Mouse (Mus musculus): ENCODE data around the gene Gyg.
A peak's percentile ranks its signal among the peaks of the same experiment; 100 is the strongest.

The Gyg gene

DNA sequence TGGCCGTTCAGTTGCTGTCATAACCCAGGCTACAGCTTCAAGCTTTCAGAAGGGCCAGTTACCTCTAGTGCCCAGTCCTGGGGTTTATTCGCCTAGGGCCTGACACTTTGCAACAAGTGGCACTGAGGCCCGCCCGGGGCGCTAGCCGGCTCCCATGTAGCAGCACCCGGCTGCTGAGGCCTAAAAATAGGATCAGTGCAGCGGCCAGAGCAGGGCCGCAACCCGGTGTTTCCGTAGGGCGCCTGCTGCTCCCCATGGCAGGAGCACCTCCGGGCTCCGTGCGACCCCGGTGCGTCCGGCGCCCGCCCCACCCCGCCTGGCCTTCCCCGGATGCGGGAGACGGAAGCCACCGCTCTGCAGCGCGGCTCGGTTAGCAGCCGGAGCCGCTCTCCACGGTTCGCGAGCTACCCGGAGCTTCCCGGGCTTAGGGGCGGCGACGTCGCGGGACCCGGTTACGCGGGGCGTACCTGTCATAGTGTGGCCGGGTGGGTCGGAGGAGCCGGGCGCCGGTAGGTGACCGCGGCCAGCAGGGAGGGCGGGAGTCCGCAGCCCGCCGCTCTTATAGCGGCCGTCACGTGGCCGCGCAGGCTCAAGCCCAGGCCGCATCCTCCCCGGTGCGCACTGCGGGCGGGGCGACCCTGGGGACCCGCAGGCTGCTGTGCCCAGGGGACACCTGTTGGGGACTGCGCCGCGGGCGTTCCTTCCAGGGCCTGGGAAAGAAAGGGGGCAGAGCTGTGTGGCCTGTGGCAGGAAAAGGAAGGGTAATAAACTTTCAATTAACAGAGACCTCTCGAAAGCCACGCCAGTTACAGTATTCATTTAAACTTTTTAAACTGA, at the start of gene Gyg:
Gyg (minus strand) TSS at position 787 of the 837 bp plus-strand sequence.
- DNase-seq (ENCODE audit: low read depth, low spot score): no peak

DNA sequence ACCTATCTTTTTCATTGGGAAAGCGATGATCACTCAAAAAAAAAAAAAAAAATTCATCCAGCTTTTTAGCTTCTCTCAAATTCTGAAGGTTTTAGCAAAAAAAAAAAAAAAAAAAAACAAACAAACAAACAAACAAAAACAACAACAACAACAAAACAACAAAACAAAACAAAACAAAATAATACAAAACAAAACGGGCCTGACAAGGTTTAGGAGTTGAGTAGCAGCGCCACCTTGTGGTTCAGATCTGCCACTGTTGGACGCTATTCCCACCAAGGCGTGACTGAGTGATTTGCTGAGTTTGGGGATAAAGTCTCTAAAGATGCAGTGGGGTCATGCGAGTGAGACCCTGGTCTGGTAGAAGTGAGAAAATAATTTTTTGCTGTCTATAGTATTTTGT, 43.8 kb upstream of the Gyg start:
- DNase-seq (ENCODE audit: low read depth, low spot score): peak; percentile 57

DNA sequence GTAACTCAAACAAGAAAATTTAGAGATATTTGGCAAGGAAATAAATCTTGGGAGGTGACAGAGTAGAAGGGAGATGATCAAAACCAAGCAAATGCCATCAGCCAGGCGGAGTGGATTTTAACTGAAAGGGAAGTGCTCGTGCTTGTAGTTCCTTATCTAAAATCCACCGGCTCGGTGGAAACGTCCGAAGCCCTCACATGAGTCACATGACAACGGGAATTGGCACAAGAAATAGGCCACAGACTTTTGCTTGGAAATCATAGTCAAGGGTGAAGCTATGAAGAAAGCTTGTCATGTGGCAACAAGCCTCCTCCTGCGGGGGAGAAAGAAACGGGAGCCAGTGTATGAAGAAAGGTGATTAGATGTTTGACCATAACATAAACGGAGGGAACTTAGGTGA, 42.8 kb upstream of the Gyg start:
- no peak for DNase-seq (ENCODE audit: low read depth, low spot score)

DNA sequence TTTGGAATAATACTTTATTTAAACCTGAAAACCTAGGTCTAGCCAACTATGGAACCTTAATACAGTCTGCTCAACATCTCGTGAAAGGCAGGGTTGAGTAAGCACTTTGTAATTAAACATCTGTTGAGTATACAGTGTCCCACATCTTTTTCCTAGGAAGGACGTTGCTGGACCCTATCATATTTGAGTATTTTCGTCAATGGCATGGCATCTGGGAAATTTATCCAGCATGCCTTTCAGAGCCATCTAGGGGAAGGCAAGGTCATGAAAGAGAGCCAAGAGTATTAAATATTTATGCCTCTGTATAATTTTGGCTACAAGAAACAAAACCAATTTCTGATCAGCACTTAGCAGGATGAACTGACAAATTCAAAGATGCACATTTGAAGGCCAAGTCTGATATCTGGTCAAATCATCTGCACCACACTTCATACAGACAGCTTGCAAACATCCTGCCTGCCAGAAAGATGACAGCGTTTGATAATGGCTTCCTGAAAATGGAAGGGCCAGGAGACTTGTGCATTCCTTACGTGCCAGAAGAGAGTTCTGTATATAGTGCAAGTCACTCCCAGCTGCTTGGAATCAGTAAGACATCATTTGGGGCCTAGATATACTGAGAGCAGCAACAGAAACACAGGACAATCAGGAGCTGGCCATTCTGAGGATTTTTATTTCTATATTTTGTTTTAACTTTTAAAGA, 34.0 kb upstream of the Gyg start:
- no peak for DNase-seq (ENCODE audit: low read depth, low spot score)

DNA sequence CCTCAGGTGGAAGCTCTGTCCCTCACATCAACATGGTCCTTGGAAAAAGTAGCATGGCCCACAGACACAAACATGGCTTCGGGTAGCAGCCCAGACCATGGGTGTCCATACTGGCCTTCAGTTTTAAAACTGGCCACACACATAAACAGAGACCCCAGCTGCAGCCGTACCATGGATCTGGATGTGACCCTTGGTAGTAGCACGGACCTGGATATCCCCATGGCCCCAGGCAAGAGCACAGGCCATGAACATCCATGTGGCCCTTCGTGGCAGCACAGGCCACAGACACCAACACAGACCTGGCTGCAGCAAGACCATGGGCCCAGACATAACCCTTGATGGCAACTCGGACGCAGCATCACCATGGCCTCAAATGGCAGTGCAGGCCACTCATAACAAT, 17.3 kb upstream of the Gyg start:
- DNase-seq (ENCODE audit: low read depth, low spot score): no peak

DNA sequence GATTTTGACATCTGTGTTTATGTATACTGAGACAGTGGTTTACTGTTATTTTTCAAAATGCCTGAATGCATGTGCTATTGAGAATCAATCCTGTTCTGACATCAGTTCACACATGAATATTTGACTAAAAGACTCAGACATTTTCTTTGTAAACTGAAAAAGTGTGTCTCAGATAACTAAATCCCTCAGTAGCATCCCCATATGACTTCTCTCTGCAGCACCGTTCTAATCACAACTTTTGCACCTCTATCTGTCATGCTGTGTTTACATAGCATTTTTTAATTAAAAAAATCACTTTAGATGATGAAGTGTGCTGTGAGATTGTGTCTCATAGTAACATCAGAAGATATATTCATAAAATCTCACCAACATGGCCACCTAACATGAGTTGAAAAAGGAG, 12.4 kb upstream of the Gyg start:
- DNase-seq (ENCODE audit: low read depth, low spot score): no peak

DNA sequence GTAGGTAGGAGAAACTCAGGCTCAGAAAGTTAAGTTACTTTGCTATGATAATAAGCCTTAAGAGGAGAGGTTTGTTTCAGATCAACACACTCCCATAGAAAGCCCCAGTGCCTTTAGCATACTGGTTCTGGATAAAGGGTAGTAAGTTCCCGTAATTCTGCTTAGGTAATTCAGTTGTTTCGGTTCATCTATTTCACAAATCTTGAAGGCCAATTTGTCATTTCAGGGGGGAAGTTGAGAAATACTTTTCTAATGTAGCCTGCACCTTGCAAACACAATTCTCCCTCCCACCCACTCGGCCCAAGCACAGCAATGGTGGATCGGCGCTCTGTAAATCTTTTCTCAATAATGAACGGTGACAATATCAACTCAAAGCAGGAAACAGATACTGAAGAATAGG, 359 bp upstream of the Gyg start:
- DNase-seq (ENCODE audit: low read depth, low spot score): no peak

DNA sequence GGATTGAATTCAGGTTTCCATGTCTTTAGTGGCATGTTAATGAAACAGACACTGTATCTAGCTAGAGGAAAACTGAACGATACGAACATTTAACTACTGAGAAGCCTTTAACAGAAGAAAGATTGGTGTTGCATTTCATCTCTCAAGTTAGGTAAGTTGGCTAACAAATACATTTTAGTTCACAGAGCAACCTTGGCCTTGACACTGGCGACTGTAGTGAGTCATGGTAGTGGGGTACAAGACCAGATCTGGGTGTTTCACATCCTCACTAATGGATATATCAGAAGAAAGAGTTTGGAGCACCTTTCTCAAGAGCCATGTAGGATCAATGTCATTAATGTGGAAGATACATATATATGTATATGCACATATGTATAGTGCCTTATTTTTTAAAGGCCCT, 3.5 kb downstream of the Gyg start:
- DNase-seq (ENCODE audit: low read depth, low spot score): no peak

DNA sequence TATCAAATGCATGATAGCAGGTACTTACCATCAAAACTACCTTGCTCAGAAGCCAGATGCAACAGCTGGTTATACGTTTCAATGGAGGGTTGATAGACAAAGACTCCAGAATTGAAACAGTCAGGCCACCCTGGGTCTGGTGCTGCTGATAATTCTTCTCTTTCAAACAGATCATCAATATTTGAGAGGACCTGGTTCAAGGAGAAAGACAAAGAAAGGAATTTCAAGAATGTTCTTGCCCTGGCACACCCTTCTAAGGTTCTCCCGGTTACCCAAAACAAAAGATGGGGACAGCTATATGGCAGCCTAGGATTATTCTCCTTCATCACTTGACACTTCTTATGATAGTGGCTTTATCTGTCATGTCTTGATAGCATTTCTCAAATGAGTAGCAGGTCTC, 4.6 kb downstream of the Gyg start:
- peak; percentile 31 for DNase-seq (ENCODE audit: low read depth, low spot score)

DNA sequence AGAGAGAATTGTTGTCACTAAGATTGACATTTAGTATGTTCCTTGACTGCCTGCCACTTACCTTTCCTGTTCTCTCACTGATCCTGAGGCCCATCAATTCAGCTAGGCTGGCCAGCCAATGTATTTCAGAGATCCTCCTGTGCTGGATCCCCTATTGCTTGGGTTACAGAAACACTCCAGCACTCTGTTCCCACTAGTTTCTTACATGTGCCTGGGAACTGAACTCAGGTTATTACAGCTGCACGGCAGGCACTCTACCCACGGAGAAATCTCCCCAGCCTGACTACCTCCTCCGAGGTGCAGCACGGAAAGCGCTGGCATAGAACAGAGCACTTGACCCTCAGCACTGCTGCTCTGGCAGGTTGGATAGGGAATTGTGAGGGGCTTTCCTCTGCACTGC, 7.5 kb downstream of the Gyg start:
- DNase-seq (ENCODE audit: low read depth, low spot score): no peak

DNA sequence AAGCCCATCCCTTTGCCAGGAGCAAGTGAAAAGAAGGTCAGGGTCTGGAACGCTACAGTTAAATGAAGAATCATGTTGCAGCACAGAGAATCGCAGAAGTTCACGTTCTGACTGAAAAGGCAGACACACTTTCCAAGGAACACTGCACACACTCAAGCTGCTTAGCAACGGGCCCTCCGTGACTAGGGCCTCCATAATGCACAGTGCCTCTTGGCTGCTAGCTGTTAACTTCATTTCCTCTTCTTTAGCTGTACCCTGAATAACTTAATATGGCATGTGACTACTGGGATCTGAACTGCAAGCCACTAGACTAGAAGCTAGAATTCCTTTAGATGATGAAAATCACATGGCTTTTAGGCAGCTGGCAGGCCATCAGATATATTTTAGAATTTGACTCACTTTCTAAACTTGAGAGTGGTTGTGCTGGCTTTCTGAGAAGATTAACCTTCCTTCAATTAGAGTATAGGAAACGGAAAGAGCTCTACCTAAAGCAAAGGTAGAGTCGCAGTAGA, 8.2 kb downstream of the Gyg start:
- no peak for DNase-seq (ENCODE audit: low read depth, low spot score)

DNA sequence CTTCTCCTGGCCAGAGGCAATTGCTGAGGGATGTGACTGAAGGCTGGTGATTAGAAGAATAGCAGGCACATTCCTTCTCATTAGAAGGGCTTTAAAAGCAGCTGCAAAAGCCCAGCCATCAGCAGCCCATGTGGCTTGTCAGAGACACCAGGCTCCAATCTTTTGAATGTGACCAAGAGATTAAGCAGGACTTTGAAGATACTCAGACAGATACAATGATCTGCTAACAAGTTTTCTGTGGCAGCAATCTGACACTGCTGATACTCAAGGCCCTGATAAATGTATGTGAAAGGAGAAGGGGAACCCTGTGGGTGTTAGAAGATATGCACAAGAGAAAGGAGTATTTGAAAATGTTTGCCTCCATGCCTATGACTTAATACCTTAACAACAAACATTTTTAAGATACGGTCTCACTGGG, 9.4 kb downstream of the Gyg start:
- DNase-seq (ENCODE audit: low read depth, low spot score): no peak

DNA sequence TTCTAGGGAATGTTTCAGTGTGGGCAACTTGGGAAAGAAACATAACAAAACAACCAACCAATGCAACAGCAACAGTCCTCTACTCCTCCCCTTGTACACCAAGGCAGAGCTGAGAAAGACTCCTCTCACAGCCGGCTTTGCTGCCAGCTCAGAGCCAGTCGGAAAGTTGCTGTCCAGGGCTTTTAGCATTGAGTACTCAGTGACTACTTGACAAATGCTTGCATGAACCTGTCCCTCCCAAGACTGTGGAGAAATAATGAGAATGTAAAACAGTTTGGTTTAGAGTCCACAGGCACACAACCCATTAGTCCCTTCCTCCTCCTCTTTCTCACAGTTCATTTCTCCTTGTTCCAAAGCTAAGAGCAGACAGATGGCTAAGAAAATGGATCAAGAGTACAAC, 10.7 kb downstream of the Gyg start:
- no peak for DNase-seq (ENCODE audit: low read depth, low spot score)

DNA sequence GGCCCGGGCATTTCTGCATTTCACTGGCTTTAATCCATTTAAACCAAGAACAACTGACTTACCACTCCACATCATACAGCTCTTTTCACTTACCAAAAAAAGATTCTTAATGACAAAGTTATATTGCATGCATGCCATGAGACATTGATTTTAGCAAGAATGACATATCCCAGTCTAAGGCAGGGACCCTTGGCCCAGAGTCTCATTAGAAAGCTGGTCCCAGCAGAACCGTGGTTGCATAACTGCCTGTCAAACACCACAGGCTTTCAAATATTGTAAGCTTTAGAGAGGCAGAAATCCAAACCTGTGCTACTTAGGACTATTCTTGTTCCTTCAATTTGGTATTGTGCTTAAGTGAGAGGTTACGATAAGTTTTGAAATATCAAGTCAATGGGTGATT, 11.4 kb downstream of the Gyg start:
- no peak for DNase-seq (ENCODE audit: low read depth, low spot score)

DNA sequence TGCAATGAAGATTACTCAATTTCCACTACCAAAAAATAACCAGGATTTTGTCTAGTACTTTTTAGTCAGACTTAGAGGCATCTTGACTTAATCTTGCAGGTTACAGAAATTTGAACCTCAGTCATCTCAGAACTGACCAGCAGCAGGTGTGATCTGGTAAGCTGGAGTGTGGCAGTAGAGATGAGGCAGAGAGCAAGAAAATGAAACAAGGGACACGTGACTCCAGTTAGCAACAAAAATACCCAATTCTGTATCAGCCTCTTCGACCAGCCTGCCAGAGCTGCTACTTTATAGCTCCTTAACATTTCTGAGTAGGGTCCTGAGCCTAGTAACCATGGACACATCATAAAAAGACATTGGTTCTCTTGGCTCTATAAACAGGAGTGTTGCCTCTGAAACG, 12.5 kb downstream of the Gyg start:
- DNase-seq (ENCODE audit: low read depth, low spot score): no peak

DNA sequence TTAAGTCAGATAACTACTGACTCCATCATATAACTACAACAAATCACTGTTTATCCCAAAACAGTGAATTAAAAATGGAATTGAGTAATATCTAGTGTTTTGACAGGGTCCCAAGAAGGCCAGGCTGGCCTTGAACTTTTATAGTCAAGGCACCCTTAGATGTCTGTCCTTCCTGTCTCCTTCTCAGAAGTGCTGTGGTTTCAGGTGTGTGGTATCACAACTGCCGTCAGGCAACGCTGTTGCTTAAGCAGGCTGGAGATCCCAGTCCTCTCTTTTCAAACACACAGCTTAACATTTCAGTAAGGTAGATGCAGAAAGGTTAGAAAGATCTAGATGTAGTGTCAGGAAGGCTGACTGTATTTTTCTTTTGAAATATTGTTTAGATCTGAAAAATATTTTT, 13.0 kb downstream of the Gyg start:
- no peak for DNase-seq (ENCODE audit: low read depth, low spot score)

DNA sequence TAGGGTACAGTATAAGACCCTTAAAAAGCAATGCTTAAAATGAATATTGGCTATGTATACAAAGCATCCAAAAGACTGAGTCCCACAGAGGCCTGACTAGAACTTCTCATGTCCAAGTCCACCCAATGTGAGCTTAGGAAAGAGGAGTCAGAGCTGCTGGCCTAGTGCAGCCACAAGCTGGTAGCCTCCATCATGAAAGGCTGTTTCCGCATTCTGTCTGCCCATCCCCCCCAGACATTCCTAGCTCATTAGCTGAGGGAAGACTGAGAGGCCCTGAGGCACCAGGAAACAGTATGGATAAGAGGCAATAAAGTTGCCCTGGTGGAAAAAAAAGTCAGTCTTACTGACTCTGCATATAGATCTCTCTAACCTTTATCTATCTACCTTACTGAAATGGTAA, 13.4 kb downstream of the Gyg start:
- peak; percentile 48 for DNase-seq (ENCODE audit: low read depth, low spot score)

DNA sequence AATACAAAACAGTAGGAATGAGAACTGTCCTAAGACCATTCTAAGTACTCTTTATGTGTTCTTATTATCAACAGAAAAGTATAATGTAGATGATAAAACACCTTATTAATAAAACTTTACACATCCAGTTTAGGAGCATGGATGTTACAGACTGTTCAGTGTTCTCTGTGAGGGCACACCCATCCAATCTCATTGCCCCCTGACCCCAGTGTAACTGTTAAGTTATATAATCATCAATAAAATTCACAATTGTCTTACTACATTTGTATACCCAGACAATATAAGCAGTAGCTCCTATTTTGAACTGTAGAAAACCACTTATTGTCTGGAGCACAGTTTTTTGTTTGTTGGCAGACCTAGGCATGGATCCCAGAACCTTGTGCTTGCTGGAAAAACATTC, 13.9 kb downstream of the Gyg start:
- no peak for DNase-seq (ENCODE audit: low read depth, low spot score)

DNA sequence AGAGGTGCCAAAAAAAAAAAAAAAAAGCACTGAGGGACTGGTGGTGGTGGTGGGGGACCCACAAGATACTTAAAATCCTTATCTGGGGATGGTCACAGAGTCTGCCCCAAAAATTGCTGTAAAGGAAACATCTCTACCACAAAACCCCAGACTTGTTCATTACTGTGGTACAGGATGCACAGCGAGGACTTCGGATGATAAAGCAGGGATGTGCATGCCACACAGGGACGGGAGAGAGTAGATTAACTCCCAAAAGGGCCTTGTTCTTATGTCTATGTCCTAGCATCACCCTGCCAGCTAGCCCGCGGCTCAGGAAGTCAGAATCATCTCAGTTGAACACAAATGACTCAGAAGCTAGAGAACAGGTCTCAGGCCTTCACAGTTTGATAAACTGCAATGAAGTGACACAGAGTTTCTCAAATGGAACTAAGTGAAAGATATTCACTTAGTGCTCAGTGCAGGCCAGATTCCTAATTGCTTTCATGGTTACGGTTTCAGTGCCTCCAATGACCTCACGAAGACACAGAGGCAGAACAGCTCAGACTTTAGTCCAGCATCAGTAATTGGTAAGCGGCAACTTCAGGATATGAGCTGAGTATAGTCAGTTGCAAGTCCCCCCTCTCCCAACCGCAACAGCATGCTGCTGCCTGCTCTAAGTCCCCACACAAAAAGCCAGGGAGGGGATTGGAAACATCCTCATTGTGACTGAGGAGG, 18.1 kb downstream of the Gyg start:
- DNase-seq (ENCODE audit: low read depth, low spot score): no peak

DNA sequence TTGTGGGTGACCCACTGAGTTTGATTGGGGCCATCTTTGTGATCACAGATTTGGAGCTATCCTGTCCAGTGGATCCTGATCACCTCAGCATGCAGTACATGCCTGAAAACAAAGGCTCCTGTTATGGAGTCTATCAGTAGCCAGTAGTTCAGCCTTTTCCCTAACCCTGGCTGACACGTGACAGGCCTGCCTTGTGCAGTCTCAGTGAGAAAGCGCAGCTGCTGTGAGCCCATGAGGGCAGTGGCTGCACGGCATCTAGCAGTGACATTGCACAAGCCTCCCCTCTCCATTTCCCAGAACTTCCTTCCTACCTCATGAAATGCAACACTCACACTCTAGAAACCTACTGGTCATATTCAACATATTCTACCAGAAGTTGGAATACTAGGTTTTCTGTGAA, 20.6 kb downstream of the Gyg start:
- no peak for DNase-seq (ENCODE audit: low read depth, low spot score)

DNA sequence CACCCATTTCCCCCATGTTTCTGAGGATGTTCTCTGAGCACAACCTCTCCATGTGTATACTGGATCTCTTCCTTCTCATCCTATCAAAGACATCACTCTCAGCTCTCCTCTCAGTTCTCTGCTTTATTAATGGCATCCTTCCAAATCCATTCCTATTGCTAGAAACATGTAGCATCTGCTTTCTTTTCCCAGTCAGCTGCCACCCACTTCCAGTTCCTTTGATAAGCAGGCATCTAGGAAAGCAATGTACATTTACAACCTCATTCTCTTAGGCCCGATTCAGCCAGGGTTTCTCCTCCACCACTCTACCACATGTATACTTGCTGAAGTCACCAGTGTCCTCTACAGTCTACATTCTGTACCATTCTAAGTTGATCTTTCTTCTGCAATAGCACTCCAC, 21.4 kb downstream of the Gyg start:
- no peak for DNase-seq (ENCODE audit: low read depth, low spot score)

DNA sequence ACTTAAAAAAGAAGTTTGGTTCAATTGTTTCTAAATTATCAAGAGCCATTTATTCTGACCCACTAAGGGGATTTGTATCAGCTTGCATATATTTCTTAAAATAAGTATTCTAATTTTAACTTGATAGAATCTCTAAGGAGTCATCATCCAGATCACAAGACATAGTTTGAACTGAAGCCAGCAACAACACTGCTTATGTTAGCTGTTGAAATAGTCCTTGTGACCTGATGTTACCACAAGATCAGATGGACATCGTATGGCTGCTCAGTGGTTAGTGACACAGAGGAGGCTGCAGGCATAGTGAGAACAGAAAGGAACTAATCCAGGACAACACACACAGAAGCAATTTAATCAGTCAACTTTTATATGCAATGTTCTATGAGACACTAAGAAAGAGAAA, 22.4 kb downstream of the Gyg start:
- DNase-seq (ENCODE audit: low read depth, low spot score): no peak

DNA sequence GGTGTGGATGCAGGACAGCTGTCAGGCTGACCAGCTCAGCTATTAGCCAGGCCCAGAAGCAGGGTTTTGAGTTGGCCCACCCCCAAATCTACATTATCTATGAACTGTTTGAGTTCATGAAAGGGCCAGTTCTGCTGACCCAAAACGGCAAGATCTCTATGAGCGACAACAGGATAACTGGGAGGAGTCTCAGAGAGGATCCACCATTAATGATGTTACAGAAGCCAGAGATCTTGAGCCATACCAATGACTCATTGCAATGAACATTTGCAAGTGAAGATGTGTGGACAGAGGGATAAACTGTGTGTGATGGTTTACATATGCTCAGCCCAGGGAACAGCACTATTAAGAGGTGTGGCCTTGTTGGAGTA, 23.8 kb downstream of the Gyg start:
- DNase-seq (ENCODE audit: low read depth, low spot score): no peak

Data from ES-CJ7 (cell line).